Mouse (Mus musculus) cortical plate, adult 2 months (tissue): ENCODE measurements around the gene Fgf4. TPM values are rescaled to one million over a fixed set of nuclear protein-coding genes. Genes with fewer than 3 reads are reported as not detected.

ENCODE experiments used
- H3K27ac ChIP-seq: fragments of 200-500 bp; 2 replicates; pipeline ENCODE4 v1.5.1; 2012; ENCODE audit warnings: low read length, control low read depth, inconsistent platforms; ENCODE audit not compliant: insufficient read depth
- H3K4me1 ChIP-seq: fragments of 200-500 bp; 2 replicates; pipeline ENCODE4 v1.6.1; 2011; ENCODE audit warnings: low read length; ENCODE audit not compliant: control insufficient read depth, insufficient read depth
- H3K4me3 ChIP-seq: fragments of 200-500 bp; 2 replicates; pipeline ENCODE4 v1.5.1; 2011; ENCODE audit warnings: mild to moderate bottlenecking, low read length, control low read depth; ENCODE audit not compliant: insufficient read depth
- CTCF ChIP-seq: fragments of 200-500 bp; IDR thresholded peaks from 2 replicates; pipeline ENCODE4 v1.5.1; 2011; ENCODE audit warnings: mild to moderate bottlenecking, control low read depth, low read length; ENCODE audit not compliant: insufficient read depth; ENCODE audit errors: extremely low read depth
- POLR2A ChIP-seq: fragments of 200-500 bp; IDR thresholded peaks from 2 replicates; pipeline ENCODE4 v1.6.1; 2011; ENCODE audit warnings: mild to moderate bottlenecking, low read length, control low read depth; ENCODE audit not compliant: insufficient read depth; ENCODE audit errors: extremely low read depth
- polyA plus RNA-seq: library from polyadenylated mRNA; depleted of rRNA; stranded (reverse); fragments of >200 nt; gene quantifications from 2 replicates; pipeline ENCODE4 v1.2.3, GENCODE M21; 2012

Gene Fgf4
- polyA plus RNA-seq, 1 experiment = not detected

- Histone ChIP-seq H3K4me3 (peak overlapping the region; percentile 20; the same call in 1 of the 2 replicates), H3K4me1 (no peaks in the 10 kb centered on the region), H3K27ac (no peak overlapping the region)
- no peak for TF ChIP-seq POLR2A
- TF ChIP-seq CTCF = no peak
These were observed 8.4 kb upstream of the Fgf4 start for GRCm38 (mm10) chr7:144838522-144839503.

GRCm38 (mm10) chr7:144846158-144846557 lies 1.0 kb upstream of the Fgf4 start:
- no peak overlapping the region for H3K4me3 ChIP-seq
- H3K4me1 ChIP-seq = no peaks in the 10 kb centered on the region
- H3K27ac ChIP-seq = no peak overlapping the region
- TF ChIP-seq POLR2A (no peak), CTCF (peak; percentile 59)

- Histone ChIP-seq H3K4me3 (no peak overlapping the region), H3K4me1 (no peaks in the 10 kb centered on the region), H3K27ac (no peak overlapping the region)
- TF ChIP-seq POLR2A = no peak
- TF ChIP-seq CTCF = no peak
These were observed 4.2 kb downstream of the Fgf4 start for GRCm38 (mm10) chr7:144851321-144851720.

- no peak overlapping the region for H3K27ac ChIP-seq
- H3K4me3 ChIP-seq = no peak overlapping the region
- no peak for TF ChIP-seq POLR2A
- no peak for TF ChIP-seq CTCF
- H3K4me1 ChIP-seq = no peaks in the 10 kb centered on the region
These were observed 7.8 kb downstream of the Fgf4 start for GRCm38 (mm10) chr7:144854966-144855365.

- Histone ChIP-seq H3K4me3 (no peak overlapping the region), H3K27ac (no peak overlapping the region), H3K4me1 (no peaks in the 10 kb centered on the region)
- TF ChIP-seq CTCF (no peak), POLR2A (no peak)
These were observed 10.0 kb downstream of the Fgf4 start for GRCm38 (mm10) chr7:144857158-144857557.

GRCm38 (mm10) chr7:144857826-144858342 lies 10.7 kb downstream of the Fgf4 start:
- H3K27ac ChIP-seq = no peak overlapping the region
- TF ChIP-seq CTCF (no peak), POLR2A (no peak)
- no peaks in the 10 kb centered on the region for H3K4me1 ChIP-seq
- no peak overlapping the region for H3K4me3 ChIP-seq

GRCm38 (mm10) chr7:144858702-144859101 lies 11.5 kb downstream of the Fgf4 start:
- Histone ChIP-seq H3K27ac (no peak overlapping the region), H3K4me3 (no peak overlapping the region), H3K4me1 (no peaks in the 10 kb centered on the region)
- TF ChIP-seq POLR2A = no peak
- no peak for TF ChIP-seq CTCF

- Histone ChIP-seq H3K27ac (no peak overlapping the region), H3K4me1 (no peaks in the 10 kb centered on the region), H3K4me3 (no peak overlapping the region)
- TF ChIP-seq POLR2A (no peak), CTCF (no peak)
These were observed 14.0 kb downstream of the Fgf4 start for GRCm38 (mm10) chr7:144861056-144861768.

GRCm38 (mm10) chr7:144861769-144862070 lies 14.6 kb downstream of the Fgf4 start:
- Histone ChIP-seq H3K4me3 (no peak overlapping the region), H3K27ac (no peak overlapping the region), H3K4me1 (no peaks in the 10 kb centered on the region)
- TF ChIP-seq CTCF = no peak
